Mouse (Mus musculus) forebrain, embryonic 13.5 days (tissue): ENCODE data around the gene Scrn3. TPM values are rescaled to one million over a fixed set of nuclear protein-coding genes. Genes with fewer than 3 reads are reported as not detected.

ENCODE experiments used
- ATAC-seq: fragments of 200-750 bp; cut with Nextera tagmentation; 2 replicates; pipeline ENCODE4 v1.8.0; 2017
- H3K27ac ChIP-seq: fragments of 300-500 bp; sonication (generic); 2 replicates; pipeline ENCODE4 v1.5.1; 2015; ENCODE audit warnings: inconsistent platforms, mild to moderate bottlenecking, moderate library complexity
- H3K27me3 ChIP-seq: fragments of 300-500 bp; sonication (generic); 2 replicates; pipeline ENCODE4 v1.6.1; 2015; ENCODE audit warnings: mild to moderate bottlenecking, inconsistent platforms
- H3K36me3 ChIP-seq: fragments of 300-500 bp; sonication (generic); 2 replicates; pipeline ENCODE4 v1.6.1; 2015; ENCODE audit warnings: mild to moderate bottlenecking, inconsistent platforms; ENCODE audit not compliant: poor library complexity, severe bottlenecking
- H3K4me1 ChIP-seq: fragments of 300-500 bp; sonication (generic); 2 replicates; pipeline ENCODE4 v1.6.1; 2015; ENCODE audit warnings: inconsistent platforms
- H3K4me2 ChIP-seq: fragments of 300-500 bp; sonication (generic); 2 replicates; pipeline ENCODE4 v1.6.1; 2015; ENCODE audit warnings: inconsistent platforms, mild to moderate bottlenecking, moderate library complexity
- H3K4me3 ChIP-seq: fragments of 300-500 bp; sonication (generic); 2 replicates; pipeline ENCODE4 v1.5.1; 2015; ENCODE audit warnings: mild to moderate bottlenecking, inconsistent platforms
- H3K9ac ChIP-seq: fragments of 300-500 bp; sonication (generic); 2 replicates; pipeline ENCODE4 v1.6.1; 2015; ENCODE audit warnings: mild to moderate bottlenecking, inconsistent platforms
- H3K9me3 ChIP-seq: fragments of 300-500 bp; sonication (generic); replicated peaks from 2 replicates; pipeline ENCODE4 v1.6.1; 2016; ENCODE audit warnings: inconsistent platforms
- WGBS: fragments of 180-500 bp; shearing (Covaris S2); methylation state at CpG from one replicate; pipeline ENCODE4 v1.1.7; 2015; 5-methylcytosine and 5-hydroxymethylcytosine counted together
- polyA plus RNA-seq: library from polyadenylated mRNA; unstranded; fragments of >200 nt; fragmentation: Nextera tagmentation; extraction: Ambion mirVana; gene quantifications from 2 replicates; pipeline ENCODE4 v1.2.1, GENCODE M21; 2015

Gene Scrn3
- polyA plus RNA-seq, 1 experiment from 2014 or later, result 9.5 TPM

GRCm38 (mm10) chr2:73269666-73270065, 42.7 kb upstream of the Scrn3 start:
- peak overlapping the region; percentile 62 for H3K4me2 ChIP-seq
- H3K9me3 ChIP-seq, result no peaks in the 10 kb centered on the region
- peak overlapping the region; percentile 70; the same call in 1 of the 2 replicates for H3K27ac ChIP-seq
- no peak for ATAC-seq
- peaks cover 86% of the 10 kb centered on the region for H3K27me3 ChIP-seq
- H3K36me3 ChIP-seq, result peaks cover 13% of the 10 kb centered on the region
- no peak overlapping the region for H3K4me3 ChIP-seq
- peak overlapping the region; percentile 26; the same call in 1 of the 2 replicates for H3K9ac ChIP-seq
- 0% methylated on average over 17 of the region's 17 CpGs for WGBS
- H3K4me1 ChIP-seq, result peaks cover 60% of the 10 kb centered on the region

- Histone ChIP-seq H3K27ac (peak overlapping the region; percentile 70), H3K4me1 (peaks cover 57% of the 10 kb centered on the region), H3K4me2 (peak overlapping the region; percentile 62), H3K9ac (peak overlapping the region; percentile 43; the same call in 1 of the 2 replicates), H3K27me3 (peaks cover 83% of the 10 kb centered on the region), H3K4me3 (peak overlapping the region; percentile 53), H3K9me3 (no peaks in the 10 kb centered on the region), H3K36me3 (peaks cover 13% of the 10 kb centered on the region)
- no peak for ATAC-seq
- WGBS, result 1% methylated on average over 14 of the region's 14 CpGs
Observed at GRCm38 (mm10) chr2:73270071-73270592, 42.3 kb upstream of the Scrn3 start.

- H3K27me3 ChIP-seq, result peaks cover 76% of the 10 kb centered on the region
- no peaks in the 10 kb centered on the region for H3K9me3 ChIP-seq
- under 1% methylated on average over 38 of the region's 38 CpGs for WGBS
- peaks cover 13% of the 10 kb centered on the region for H3K36me3 ChIP-seq
- H3K4me3 ChIP-seq, result peak overlapping the region; percentile 53
- peak overlapping the region; percentile 62 for H3K4me2 ChIP-seq
- peak; percentile 4; the same call in 1 of the 2 replicates for ATAC-seq
- H3K27ac ChIP-seq, result peak overlapping the region; percentile 70
- peaks cover 55% of the 10 kb centered on the region for H3K4me1 ChIP-seq
- peak overlapping the region; percentile 43; the same call in 1 of the 2 replicates for H3K9ac ChIP-seq
Observed at GRCm38 (mm10) chr2:73270593-73271458, 41.6 kb upstream of the Scrn3 start.

GRCm38 (mm10) chr2:73271459-73272161, 40.8 kb upstream of the Scrn3 start, which contains the start of gene Sp9:
Gene Sp9, plus strand, starts transcription at chr2:73271925.
- WGBS, result under 1% methylated on average over 48 of the region's 48 CpGs

GRCm38 (mm10) chr2:73272351-73273248, 39.8 kb upstream of the Scrn3 start:
- Histone ChIP-seq H3K27me3 (peaks cover 76% of the 10 kb centered on the region), H3K9me3 (no peaks in the 10 kb centered on the region), H3K4me3 (peak overlapping the region; percentile 53), H3K9ac (peak overlapping the region; percentile 86), H3K27ac (peak overlapping the region; percentile 91), H3K36me3 (peaks cover 13% of the 10 kb centered on the region), H3K4me2 (peak overlapping the region; percentile 62), H3K4me1 (peaks cover 56% of the 10 kb centered on the region)
- under 1% methylated on average over 52 of the region's 55 CpGs for WGBS
- no peak for ATAC-seq

More at GRCm38 (mm10) chr2:73271459-73272161, 40.8 kb upstream of the Scrn3 start, which contains the start of gene Sp9:
- peak; percentile 95 for ATAC-seq
- H3K4me2 ChIP-seq, result peak within 1 kb of the TSS; percentile 62
- H3K27ac ChIP-seq, result peak within 1 kb of the TSS; percentile 91
- H3K9ac ChIP-seq, result peak within 1 kb of the TSS; percentile 86
- peaks cover 49% of the 10 kb centered on the region for H3K4me1 ChIP-seq
- peaks cover 75% of the 10 kb centered on the region for H3K27me3 ChIP-seq
- H3K4me3 ChIP-seq, result peak within 1 kb of the TSS; percentile 53
- H3K9me3 ChIP-seq, result no peaks in the 10 kb centered on the region
- H3K36me3 ChIP-seq, result peaks cover 13% of the 10 kb centered on the region

- peaks cover 13% of the 10 kb centered on the region for H3K36me3 ChIP-seq
- under 1% methylated on average over 83 of the region's 110 CpGs for WGBS
- peak overlapping the region; percentile 86 for H3K9ac ChIP-seq
- H3K4me2 ChIP-seq, result peak overlapping the region; percentile 62
- H3K4me1 ChIP-seq, result peaks cover 54% of the 10 kb centered on the region
- no peak for ATAC-seq
- no peaks in the 10 kb centered on the region for H3K9me3 ChIP-seq
- H3K4me3 ChIP-seq, result peak overlapping the region; percentile 53
- H3K27ac ChIP-seq, result peak overlapping the region; percentile 91
- peaks cover 73% of the 10 kb centered on the region for H3K27me3 ChIP-seq
Observed at GRCm38 (mm10) chr2:73273249-73274118, 38.9 kb upstream of the Scrn3 start.

- H3K27ac ChIP-seq, result peak overlapping the region; percentile 91
- WGBS, result under 1% methylated on average over 87 of the region's 88 CpGs
- peaks cover 63% of the 10 kb centered on the region for H3K4me1 ChIP-seq
- no peaks in the 10 kb centered on the region for H3K9me3 ChIP-seq
- peaks cover 13% of the 10 kb centered on the region for H3K36me3 ChIP-seq
- peak overlapping the region; percentile 86 for H3K9ac ChIP-seq
- no peak for ATAC-seq
- H3K4me2 ChIP-seq, result peak overlapping the region; percentile 62
- H3K4me3 ChIP-seq, result peak overlapping the region; percentile 53
- H3K27me3 ChIP-seq, result peaks cover 80% of the 10 kb centered on the region
Observed at GRCm38 (mm10) chr2:73274119-73274920, 38.1 kb upstream of the Scrn3 start.

GRCm38 (mm10) chr2:73275261-73276040, 37.0 kb upstream of the Scrn3 start:
- H3K4me2 ChIP-seq, result peak overlapping the region; percentile 45

GRCm38 (mm10) chr2:73276141-73276571, 36.2 kb upstream of the Scrn3 start:
- Histone ChIP-seq H3K4me1 (peaks cover 61% of the 10 kb centered on the region), H3K27ac (peak overlapping the region; percentile 68), H3K9me3 (no peaks in the 10 kb centered on the region), H3K27me3 (peaks cover 79% of the 10 kb centered on the region), H3K9ac (peak overlapping the region; percentile 60), H3K4me2 (peak overlapping the region; percentile 45), H3K4me3 (peak overlapping the region; percentile 41), H3K36me3 (peaks cover 13% of the 10 kb centered on the region)
- no peak for ATAC-seq
- under 1% methylated on average over 6 of the region's 6 CpGs for whole genome bisulfite sequencing

More at GRCm38 (mm10) chr2:73275261-73276040, 37.0 kb upstream of the Scrn3 start:
- Histone ChIP-seq H3K27me3 (peaks cover 79% of the 10 kb centered on the region), H3K4me1 (peaks cover 62% of the 10 kb centered on the region), H3K36me3 (peaks cover 13% of the 10 kb centered on the region), H3K27ac (peak overlapping the region; percentile 68), H3K9ac (peak overlapping the region; percentile 60), H3K4me3 (peak overlapping the region; percentile 41), H3K9me3 (no peaks in the 10 kb centered on the region)
- 8% methylated on average over 8 of the region's 8 CpGs for WGBS
- no peak for ATAC-seq
